In the genomic region with DNA sequence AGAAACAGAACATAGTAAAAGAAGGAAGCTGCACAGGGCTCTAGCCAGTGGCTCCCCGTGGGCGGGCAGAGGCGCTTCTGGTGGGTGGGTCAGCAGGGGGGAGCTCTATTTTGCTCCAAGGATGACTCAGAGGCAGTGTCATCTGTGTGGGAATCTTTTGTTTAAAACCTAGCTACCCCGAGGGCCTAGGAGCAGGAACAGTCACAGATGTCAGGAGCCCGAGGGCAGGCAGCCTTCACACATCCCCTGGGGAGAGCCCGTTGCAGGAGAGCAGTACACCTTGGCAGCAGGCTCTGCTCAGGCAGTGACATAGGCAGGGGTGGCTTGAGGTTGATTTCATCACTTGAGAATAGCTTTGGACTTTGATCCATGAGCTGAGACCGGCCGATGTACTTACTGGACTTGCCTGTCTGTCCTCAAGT, we compare ENCODE assay signal across 12 mouse cellular contexts. TPM values are rescaled to one million over a fixed set of nuclear protein-coding genes. Genes with fewer than 3 reads are reported as not detected.
DNase-seq lines count a peak whose midpoint lies in the region; ATAC-seq and TF ChIP-seq lines count a peak whose summit lies in the region.
"Had no signal": no experiment of that assay in that cellular context is flagged by ENCODE, and none has a peak within 500 bp of the region (broad histone marks: within the 10 kb centered on the region; RNA-seq: fewer than 3 reads in every experiment).

No protein-coding gene starts in this region.

- intact Hi-C loops in heart, postnatal 10 days (cut with DNase I), result no loop called here

- ATAC-seq in kidney, embryonic 14.5 days (ENCODE audit: low FRiP score, low TSS enrichment), result no peak

- no peaks in the 10 kb centered on the region; the same call in 1 of the 2 replicates for H3K4me1 ChIP-seq in kidney, adult 2 months (ENCODE audit: control insufficient read depth, insufficient read depth, low read length)
- H3K4me1 ChIP-seq in kidney, embryonic 14.5 days (ENCODE audit: control insufficient read depth, insufficient read depth, low read length), result no peaks in the 10 kb centered on the region
- H3K4me1 ChIP-seq in thymus, adult 2 months (replicated peaks; ENCODE audit: control insufficient read depth, insufficient read depth, low read length), result no peaks in the 10 kb centered on the region

- H3K4me3 ChIP-seq in kidney, adult 2 months (ENCODE audit: insufficient read depth, low read depth, low read length), result no peak overlapping the region
- H3K4me3 ChIP-seq in kidney, embryonic 14.5 days (ENCODE audit: low read length), result no peak overlapping the region
- H3K4me3 ChIP-seq in thymus, adult 2 months (ENCODE audit: control insufficient read depth, insufficient read depth, low read length), result no peak overlapping the region
- H3K4me3 ChIP-seq: embryonic facial prominence, embryonic 10.5 days; midbrain, embryonic 12.5 days had no signal

- H3K9ac ChIP-seq in kidney, embryonic 14.5 days (ENCODE audit: low read depth, low read length), result no peak overlapping the region
- H3K9ac ChIP-seq: midbrain, embryonic 12.5 days had no signal

- H3K27me3 ChIP-seq in kidney, adult 2 months (replicated peaks; ENCODE audit: control insufficient read depth, insufficient read depth, low read length), result no peaks in the 10 kb centered on the region
- no peaks in the 10 kb centered on the region for H3K27me3 ChIP-seq in kidney, embryonic 14.5 days (ENCODE audit: control insufficient read depth, insufficient read depth, low read length)
- H3K27me3 ChIP-seq in thymus, adult 2 months (ENCODE audit: control insufficient read depth, insufficient read depth, low read length), result no peaks in the 10 kb centered on the region
- H3K27me3 ChIP-seq: midbrain, embryonic 12.5 days had no signal

- DNase-seq in kidney, adult 2 months, result peak; percentile 89
- peak; percentile 31 to 42 for DNase-seq in B cell, adult 2 months
- DNase-seq in R1 (ENCODE audit: low read depth, low spot score), result peak; percentile 15
- DNase-seq in kidney, postnatal 14 days, result peak; percentile 57
- DNase-seq in cerebellum, adult 18-20 months, result no peak
- no peak for DNase-seq in heart, postnatal 10 days
- no peak for DNase-seq in thymus, adult 2 months
- DNase-seq: left cerebral cortex, postnatal 4 days; lung, adult 2 months had no signal

- no peaks in the 10 kb centered on the region for H3K36me3 ChIP-seq in kidney, adult 2 months (ENCODE audit: control insufficient read depth, insufficient read depth, low read length)
- H3K36me3 ChIP-seq in kidney, embryonic 14.5 days (ENCODE audit: control insufficient read depth, insufficient read depth, low read length), result no peaks in the 10 kb centered on the region
- H3K36me3 ChIP-seq in thymus, adult 2 months (ENCODE audit: control insufficient read depth, insufficient read depth, low read length), result no peaks in the 10 kb centered on the region
- H3K36me3 ChIP-seq: embryonic facial prominence, embryonic 10.5 days; midbrain, embryonic 12.5 days had no signal

- 29% methylated on average over 8 of the region's 8 CpGs for WGBS in kidney, adult 2 months
- 50% methylated on average over 8 of the region's 8 CpGs for WGBS in kidney, embryonic 14.5 days
- 47% methylated on average over 8 of the region's 8 CpGs for WGBS in thymus, adult 2 months

- no peak for TF ChIP-seq CTCF in kidney, adult 2 months (conservative IDR thresholded peaks at IDR 0.05; ENCODE audit: insufficient read depth, insufficient read length, low read depth, low read length)
- TF ChIP-seq CTCF in thymus, adult 2 months (IDR thresholded peaks at IDR 0.05; ENCODE audit: borderline replicate concordance, control insufficient read depth, extremely low read depth, insufficient read depth, low read length, poor library complexity), result no peak

- TF ChIP-seq POLR2A in kidney, adult 2 months (IDR thresholded peaks at IDR 0.05; ENCODE audit: low read depth, low read length), result no peak
- no peak for TF ChIP-seq POLR2A in thymus, adult 2 months (IDR thresholded peaks at IDR 0.05; ENCODE audit: control insufficient read depth, extremely low read depth, insufficient read depth, low read length, poor library complexity)

- H3K9me3 ChIP-seq in kidney, embryonic 14.5 days (ENCODE audit: control insufficient read depth, low read length), result no peaks in the 10 kb centered on the region
- H3K9me3 ChIP-seq: embryonic facial prominence, embryonic 10.5 days; midbrain, embryonic 12.5 days had no signal

- no peak overlapping the region for H3K27ac ChIP-seq in kidney, adult 2 months (ENCODE audit: insufficient read depth, low read depth, low read length)
- no peak overlapping the region for H3K27ac ChIP-seq in kidney, embryonic 14.5 days (ENCODE audit: low read depth, low read length)
- H3K27ac ChIP-seq in thymus, adult 2 months (ENCODE audit: control insufficient read depth, insufficient read depth, low read length), result no peak overlapping the region
- H3K27ac ChIP-seq: embryonic facial prominence, embryonic 10.5 days; midbrain, embryonic 12.5 days had no signal

- H3K4me2 ChIP-seq in kidney, embryonic 14.5 days (replicated peaks; ENCODE audit: low read depth, low read length), result no peak overlapping the region
- H3K4me2 ChIP-seq: midbrain, embryonic 12.5 days had no signal

RNA-seq across cellular contexts. Expression of a gene that starts 13.9 kb away (rescaled TPM):
- 36.3 and 39.1 TPM in 2 replicates for polyA plus RNA-seq in kidney, adult 2 months (2012; rRNA removed)
- polyA plus RNA-seq in kidney, embryonic 14.5 days (2014; fragmentation: Nextera tagmentation; extraction: Ambion mirVana), result 19.3 and 25.0 TPM in 2 replicates
- total RNA-seq in heart, postnatal 10 days (2021), result 10 to 100 TPM; 53.8 to 56.8 TPM
- polyA plus RNA-seq in thymus, adult 2 months (2012; rRNA removed), result 10.2 and 12.4 TPM in 2 replicates

RNA-seq across cellular contexts. Expression of a gene that starts 43.3 kb away (rescaled TPM):
- polyA plus RNA-seq in kidney, adult 2 months (2012; rRNA removed), result 50.6 and 54.4 TPM in 2 replicates
- 22.5 and 37.0 TPM in 2 replicates for polyA plus RNA-seq in kidney, embryonic 14.5 days (2014; fragmentation: Nextera tagmentation; extraction: Ambion mirVana)
- total RNA-seq in heart, postnatal 10 days (2021), result 10 to 100 TPM; 28.2 to 31.5 TPM
- 30.9 and 41.3 TPM in 2 replicates for polyA plus RNA-seq in thymus, adult 2 months (2012; rRNA removed)

Comparison
In these comparisons a context has a peak if more than half of its experiments do, and no peak if none do; other contexts are left out.
1. DNase-seq: peak in kidney, adult 2 months (single experiment), B cell, adult 2 months (2 of 2), R1 (single experiment) and kidney, postnatal 14 days (single experiment); none in cerebellum, adult 18-20 months (0 of 2), heart, postnatal 10 days (0 of 2) and thymus, adult 2 months (single experiment).